Mouse (Mus musculus) retina, postnatal 7 days (tissue): Measurements from ENCODE around the gene Mtnr1b.
A peak's percentile ranks its signal among the peaks of the same experiment; 100 is the strongest.
"Not testable (repeated sequence)": the region's sequence is repeated elsewhere in the genome, so short reads cannot be mapped to it uniquely, and the experiment has no call there.

Experiments
- DNase-seq: peaks from one replicate; pipeline ENCODE4 v3.0.0-alpha.2; 2012; ENCODE audit warnings: low read depth, low spot score

The Mtnr1b gene

GRCm38 (mm10) chr9:15874506-15875160, at the start of gene Mtnr1b:
Gene Mtnr1b, minus strand, starts transcription at chr9:15874556.
- no peak for DNase-seq

DNA sequence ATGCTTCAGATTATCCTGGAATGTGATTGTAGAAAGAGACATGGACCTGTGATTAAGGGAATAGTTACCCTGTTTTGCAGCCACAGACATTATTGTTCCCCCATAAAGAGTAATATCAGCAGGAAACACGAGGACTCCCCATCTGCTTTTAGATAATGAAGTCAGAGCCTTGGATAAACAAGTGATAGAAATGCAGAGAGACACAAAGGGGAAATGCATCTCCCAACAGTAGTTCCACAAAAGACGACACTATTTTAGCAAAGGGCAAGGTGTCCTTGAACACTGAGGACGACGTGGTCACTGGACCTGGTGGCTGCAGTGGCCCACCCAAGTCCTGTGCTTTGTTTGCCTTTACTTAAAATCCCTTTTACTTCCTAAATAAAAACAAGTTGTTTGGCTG, 45.9 kb upstream of the Mtnr1b start:
- DNase-seq = no peak

- DNase-seq = no peak
These were observed 45.1 kb upstream of the Mtnr1b start for GRCm38 (mm10) chr9:15919373-15920005.

- no peak for DNase-seq
These were observed 42.2 kb upstream of the Mtnr1b start for GRCm38 (mm10) chr9:15916600-15916999.

DNA sequence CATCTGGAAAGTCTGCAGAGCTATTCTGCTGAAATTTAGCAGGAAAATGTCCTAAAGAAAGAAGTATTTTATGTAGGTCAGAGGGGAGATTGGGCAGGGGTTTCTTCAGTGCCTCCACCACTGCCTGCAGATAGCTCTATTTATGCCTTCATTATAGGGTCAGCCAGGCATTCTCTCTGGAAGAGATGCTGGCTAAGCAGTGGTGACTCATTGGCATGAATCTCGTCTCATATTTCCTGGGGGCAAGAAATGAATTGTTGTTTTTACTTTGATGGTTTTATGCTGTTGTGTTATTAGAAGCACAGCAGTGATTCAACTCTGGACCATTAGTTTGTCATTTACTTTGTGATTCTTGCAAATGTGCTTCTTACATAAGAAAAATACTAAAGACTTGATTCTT, 38.4 kb upstream of the Mtnr1b start:
- DNase-seq = no peak

DNA sequence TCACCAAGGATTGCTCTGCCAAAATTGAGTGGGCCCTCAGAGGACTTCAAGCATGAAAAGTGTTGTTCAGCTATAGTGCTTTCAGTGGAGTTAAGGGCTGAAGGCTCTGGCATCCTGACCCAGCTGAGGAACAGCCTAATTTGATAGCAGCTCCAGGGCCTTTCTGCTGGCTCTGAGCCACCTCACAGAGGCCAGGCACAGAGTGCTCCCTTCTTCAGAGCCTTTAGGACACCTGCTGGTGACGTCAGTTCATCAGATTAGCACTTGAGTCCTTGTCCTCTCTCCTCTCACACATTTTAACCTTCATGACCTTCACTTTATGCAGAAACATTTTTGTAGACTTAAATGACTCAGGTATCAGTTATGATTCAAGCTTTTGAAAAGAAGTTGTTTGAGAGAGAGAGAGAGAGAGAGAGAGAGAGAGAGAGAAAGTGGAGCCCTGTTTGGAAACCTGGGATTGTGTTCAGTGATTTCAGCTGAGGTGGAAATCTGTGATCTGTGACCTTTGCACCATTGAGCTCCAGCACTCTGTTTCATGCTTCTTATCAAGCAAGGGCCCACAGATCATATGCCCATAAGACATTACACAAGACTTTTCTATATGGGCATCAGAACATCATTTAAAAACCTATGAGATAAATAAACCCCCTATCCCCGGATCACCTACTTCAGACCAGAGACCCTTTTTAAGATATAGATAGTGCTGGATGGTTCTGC, 35.2 kb upstream of the Mtnr1b start:
- DNase-seq = no peak

- DNase-seq = no peak
These were observed 29.8 kb upstream of the Mtnr1b start for GRCm38 (mm10) chr9:15903948-15904750.

DNA sequence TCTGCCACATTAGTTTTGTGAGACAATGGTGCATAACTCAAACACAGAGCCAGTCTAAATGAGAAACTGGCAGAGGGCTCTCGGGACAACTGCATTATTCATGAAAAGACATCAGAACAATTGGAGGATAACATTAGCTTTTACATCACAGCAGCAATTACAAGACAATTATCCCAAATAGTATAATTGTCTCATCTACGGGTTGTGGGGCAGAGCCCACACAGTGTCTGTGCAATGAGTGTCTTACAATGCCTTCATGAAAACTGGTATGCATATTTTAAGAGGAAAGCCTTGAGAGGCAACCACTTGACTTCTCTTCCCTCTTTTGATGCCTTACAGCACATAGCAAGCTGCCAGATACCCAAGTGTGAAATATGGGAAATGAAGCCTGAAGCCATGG, 23.8 kb upstream of the Mtnr1b start:
- no peak for DNase-seq

- no peak for DNase-seq
These were observed 12.4 kb upstream of the Mtnr1b start for GRCm38 (mm10) chr9:15886756-15887155.

DNA sequence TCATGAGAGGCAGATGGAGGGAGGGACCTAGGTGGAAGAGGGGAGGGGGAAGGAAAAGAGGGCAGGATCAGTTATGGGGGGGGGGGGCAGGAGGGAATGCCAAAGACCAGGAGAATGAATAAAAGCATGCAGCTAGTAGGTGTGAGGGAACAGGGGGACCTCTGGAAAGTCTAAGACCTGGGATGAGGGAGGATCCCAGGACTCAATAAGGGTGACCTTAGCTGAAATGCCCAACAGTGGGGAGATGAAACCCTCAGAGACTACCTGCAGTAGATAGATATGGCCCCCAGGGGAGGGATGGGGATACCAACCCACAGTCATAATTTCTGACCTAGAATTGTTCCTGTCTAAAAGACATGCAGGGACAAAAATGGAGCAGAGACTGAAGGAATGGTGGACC, 6.4 kb upstream of the Mtnr1b start:
- no peak for DNase-seq

DNA sequence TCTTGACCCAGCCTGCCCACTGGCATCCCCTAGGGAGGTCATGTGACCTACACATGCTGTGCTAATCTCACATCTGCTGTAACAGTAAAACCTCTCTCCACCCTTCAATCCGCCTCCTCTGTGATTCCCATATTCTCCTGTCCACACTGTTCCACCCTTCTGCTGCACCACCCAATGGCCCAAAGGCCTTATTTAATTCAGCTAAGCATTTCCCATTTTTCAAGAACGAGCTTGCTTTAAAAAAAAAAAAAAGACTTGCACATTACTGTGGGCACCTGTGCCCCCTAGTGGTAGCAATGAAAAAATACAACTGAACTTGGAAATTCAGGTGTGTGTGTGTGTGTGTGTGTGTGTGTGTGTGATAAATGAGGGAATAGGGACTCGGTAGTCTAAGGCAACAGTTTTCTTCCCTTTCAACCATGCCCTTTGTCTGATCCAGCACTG, 5.8 kb upstream of the Mtnr1b start:
- DNase-seq = peak; percentile 27

DNA sequence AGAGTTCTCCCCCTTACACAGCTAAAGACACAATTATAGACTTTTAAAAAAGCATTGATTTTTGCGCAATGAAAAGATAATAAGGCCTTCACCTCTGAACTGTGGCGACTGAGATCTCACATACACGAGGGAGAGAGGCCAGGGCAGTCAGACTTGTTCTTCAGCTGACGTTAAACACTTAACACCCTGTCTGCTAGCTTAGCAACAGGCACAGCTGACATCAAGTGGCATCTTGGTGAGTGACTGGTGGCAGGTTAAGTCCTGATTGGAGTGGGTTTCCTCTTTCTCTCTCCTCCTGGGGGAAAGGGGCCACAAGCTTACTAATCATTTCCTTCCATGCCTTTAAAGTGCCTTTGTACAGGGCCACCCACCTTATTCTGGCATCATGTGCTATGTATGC, 4.3 kb downstream of the Mtnr1b start:
- no peak for DNase-seq

- no peak for DNase-seq
These were observed 4.9 kb downstream of the Mtnr1b start for GRCm38 (mm10) chr9:15869456-15869855.

- DNase-seq = no peak
These were observed 7.9 kb downstream of the Mtnr1b start for GRCm38 (mm10) chr9:15866280-15867072.

- DNase-seq = no peak
These were observed 13.0 kb downstream of the Mtnr1b start for GRCm38 (mm10) chr9:15861402-15861801.

DNA sequence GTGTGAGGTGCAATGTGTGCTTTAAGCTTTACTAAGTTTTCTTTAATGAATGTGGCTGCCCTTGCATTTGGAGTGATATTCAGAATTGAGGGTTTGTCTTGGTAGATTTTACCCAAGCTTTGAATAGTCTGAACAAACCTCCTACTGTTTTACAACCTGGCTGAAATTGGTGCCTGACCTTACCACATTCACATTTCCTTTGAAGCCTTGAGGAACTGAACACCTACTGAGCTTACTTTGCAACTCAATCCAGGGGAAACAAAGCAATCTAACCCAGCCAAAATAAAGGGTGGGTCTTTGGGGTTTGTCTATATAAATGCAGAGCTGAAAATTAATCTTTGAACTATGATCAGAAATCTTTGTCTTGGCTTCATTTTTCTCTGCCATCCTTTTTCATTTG, 23.6 kb downstream of the Mtnr1b start:
- DNase-seq = no peak

- no peak for DNase-seq
These were observed 29.0 kb downstream of the Mtnr1b start for GRCm38 (mm10) chr9:15845390-15845789.

GRCm38 (mm10) chr9:15844936-15845335, 29.4 kb downstream of the Mtnr1b start:
- DNase-seq = not testable (repeated sequence)

- DNase-seq = no peak
These were observed 61.1 kb downstream of the Mtnr1b start for GRCm38 (mm10) chr9:15813002-15813911.

DNA sequence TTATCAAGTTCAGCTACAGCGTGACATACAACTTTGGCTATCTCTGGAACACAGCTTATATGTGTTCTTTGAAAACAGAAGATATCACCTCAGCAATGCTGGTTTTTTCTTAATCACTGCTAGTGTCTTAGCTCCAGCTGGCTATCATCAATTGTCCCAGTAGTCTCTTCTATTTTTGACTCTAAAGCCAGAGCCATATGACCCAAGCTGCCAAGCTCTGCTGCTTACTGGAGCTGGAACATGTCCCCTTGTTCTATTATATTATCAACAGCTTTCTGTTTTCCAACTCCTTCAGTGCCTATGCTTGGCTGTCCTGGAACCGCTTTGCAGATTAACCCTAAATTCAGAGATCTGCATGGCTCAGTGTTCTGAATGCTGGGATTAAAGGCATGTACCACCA, 70.1 kb downstream of the Mtnr1b start:
- no peak for DNase-seq
